Mouse (Mus musculus) ES-Bruce4 (cell line): ENCODE results near the gene Tdrd6.

Experiments used
- CTCF ChIP-seq: IDR thresholded peaks from one replicate; pipeline ENCODE4 v1.8.1; 2011; ENCODE audit warnings: low read depth, low read length
- EP300 ChIP-seq: IDR thresholded peaks from 2 replicates; pipeline ENCODE4 v1.6.1; 2011; ENCODE audit warnings: low read depth, low read length; ENCODE audit not compliant: insufficient read depth

DNA sequence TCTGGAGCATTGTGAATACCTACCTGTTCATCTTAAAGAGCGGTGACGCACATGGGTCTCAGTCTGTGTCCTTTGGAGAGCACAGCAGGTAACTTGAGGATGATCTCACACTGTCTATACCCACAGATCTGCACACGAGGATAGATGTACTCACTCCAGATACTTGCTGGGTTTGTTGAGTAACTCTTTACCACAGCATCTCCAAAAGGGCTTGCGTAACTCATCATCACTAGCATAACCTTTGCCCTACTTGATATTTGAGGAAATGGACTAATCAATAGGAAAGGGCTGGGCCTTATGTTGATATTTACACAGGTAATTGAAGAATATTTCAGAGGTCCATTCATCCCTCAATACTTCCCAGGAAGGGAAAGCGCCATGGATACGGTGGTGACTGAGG, 40.3 kb downstream of the Tdrd6 start:
- TF ChIP-seq CTCF = no peak
- no peak for TF ChIP-seq EP300
